Mouse (Mus musculus) myocyte (in vitro differentiated cells): Measurements from ENCODE around the gene Olfr1371. TPM values are rescaled to one million over a fixed set of nuclear protein-coding genes. Genes with fewer than 3 reads are reported as not detected.
"Not testable (repeated sequence)": the region's sequence is repeated elsewhere in the genome, so short reads cannot be mapped to it uniquely, and the experiment has no call there.

Source experiments
- H3K27me3 ChIP-seq: one replicate; pipeline ENCODE4 v1.6.1; 2011; ENCODE audit not compliant: control insufficient read depth, insufficient read depth, insufficient read length
- H3K36me3 ChIP-seq: one replicate; pipeline ENCODE4 v1.6.1; 2011; ENCODE audit not compliant: control insufficient read depth, insufficient read depth
- H3K4me2 ChIP-seq: one replicate; pipeline ENCODE4 v1.6.1; 2011; ENCODE audit warnings: low read depth, control low read depth
- H3K4me3 ChIP-seq: one replicate; pipeline ENCODE4 v1.5.1; 2011; ENCODE audit warnings: mild to moderate bottlenecking, control low read depth, moderate library complexity
- H3K79me2 ChIP-seq: one replicate; pipeline ENCODE4 v1.6.1; 2011; ENCODE audit not compliant: control insufficient read depth, insufficient read depth
- H3ac ChIP-seq: one replicate; pipeline ENCODE4 v1.6.1; 2011; ENCODE audit not compliant: control insufficient read depth, insufficient read length
- CEBPB ChIP-seq: IDR thresholded peaks from 2 replicates; pipeline ENCODE4 v1.6.1; 2011; ENCODE audit warnings: mild to moderate bottlenecking, moderate library complexity; ENCODE audit not compliant: poor library complexity, insufficient read depth, severe bottlenecking
- E2F4 ChIP-seq: IDR thresholded peaks from one replicate; pipeline ENCODE4 v1.6.1; 2011; ENCODE audit warnings: mild to moderate bottlenecking, control low read depth, moderate library complexity; ENCODE audit not compliant: insufficient read depth
- MAX ChIP-seq: IDR thresholded peaks from one replicate; pipeline ENCODE4 v1.6.1; 2011; ENCODE audit warnings: low read depth, mild to moderate bottlenecking, control low read depth
- MYOD1 ChIP-seq, 3 experiments: IDR thresholded peaks; one replicate each; pipeline ENCODE4 v1.6.1; 2011; ENCODE audit warnings: control low read depth in 2 of 3, low read depth in 2 of 3, mild to moderate bottlenecking in 2 of 3, moderate library complexity in 1 of 3; ENCODE audit not compliant: insufficient read length in 2 of 3, control insufficient read depth in 1 of 3
- MYOG ChIP-seq, 3 experiments: IDR thresholded peaks; one replicate each; pipeline ENCODE4 v1.6.1; 2011; ENCODE audit warnings: control low read depth in 2 of 3, low read depth in 2 of 3, mild to moderate bottlenecking in 2 of 3; ENCODE audit not compliant: insufficient read length in 2 of 3, control insufficient read depth in 1 of 3, insufficient read depth in 1 of 3
- POLR2A ChIP-seq: IDR thresholded peaks from one replicate; pipeline ENCODE4 v1.6.1; 2011; ENCODE audit warnings: low read depth, mild to moderate bottlenecking, control low read depth, moderate library complexity; ENCODE audit not compliant: insufficient read length
- POLR2AphosphoS2 ChIP-seq: IDR thresholded peaks from one replicate; pipeline ENCODE4 v1.6.1; 2011; ENCODE audit warnings: low read depth, control low read depth; ENCODE audit not compliant: insufficient read length
- REST ChIP-seq: IDR thresholded peaks from one replicate; pipeline ENCODE4 v1.6.1; 2011; ENCODE audit warnings: mild to moderate bottlenecking, control low read depth, moderate library complexity; ENCODE audit not compliant: insufficient read depth, insufficient read length
- SRF ChIP-seq: IDR thresholded peaks from one replicate; pipeline ENCODE4 v1.6.1; 2011; ENCODE audit warnings: low read depth; ENCODE audit not compliant: control insufficient read depth, insufficient read length
- TCF12 ChIP-seq: IDR thresholded peaks from one replicate; pipeline ENCODE4 v1.6.1; 2011; ENCODE audit warnings: mild to moderate bottlenecking, control low read depth; ENCODE audit not compliant: poor library complexity, insufficient read depth, severe bottlenecking
- TCF3 ChIP-seq: IDR thresholded peaks from one replicate; pipeline ENCODE4 v1.6.1; 2011; ENCODE audit warnings: low read depth, control low read depth; ENCODE audit not compliant: insufficient read length
- USF1 ChIP-seq: IDR thresholded peaks from one replicate; pipeline ENCODE4 v1.6.1; 2011; ENCODE audit warnings: low read depth, mild to moderate bottlenecking, control low read depth, moderate library complexity
- polyA plus RNA-seq: library from polyadenylated mRNA; unstranded; fragments of >200 nt; fragmentation: generic; extraction: Trizol; gene quantifications from one replicate; pipeline ENCODE4 v1.2.1, GENCODE M21; 2012; ENCODE audit warnings: missing spikeins

The Olfr1371 gene
- polyA plus RNA-seq, 1 experiment = not detected

GRCm38 (mm10) chr11:52222891-52223290 is 9.1 kb upstream of the Olfr1371 start:
- no peak overlapping the region for H3ac ChIP-seq
- no peak for TF ChIP-seq POLR2A
- no peak for TF ChIP-seq MAX
- TF ChIP-seq MYOD1 (IDR thresholded peaks at IDR 0.05; ENCODE audit: control insufficient read depth in 1 of 3, insufficient read length in 2 of 3, low read depth in 2 of 3) = no peak
- TF ChIP-seq USF1 = no peak

GRCm38 (mm10) chr11:52221921-52222320 is 8.1 kb upstream of the Olfr1371 start:
- H3K4me2 ChIP-seq, H3K79me2 ChIP-seq, H3K27me3 ChIP-seq, H3ac ChIP-seq, H3K4me3 ChIP-seq, H3K36me3 ChIP-seq: not testable (repeated sequence)

More at GRCm38 (mm10) chr11:52222891-52223290, 9.1 kb upstream of the Olfr1371 start:
- H3K4me3 ChIP-seq = no peak overlapping the region
- no peaks in the 10 kb centered on the region for H3K36me3 ChIP-seq
- H3K79me2 ChIP-seq = no peaks in the 10 kb centered on the region
- no peak overlapping the region for H3K4me2 ChIP-seq
- no peaks in the 10 kb centered on the region for H3K27me3 ChIP-seq

GRCm38 (mm10) chr11:52220282-52220681 is 6.5 kb upstream of the Olfr1371 start:
- H3K36me3 ChIP-seq = no peaks in the 10 kb centered on the region
- no peaks in the 10 kb centered on the region for H3K79me2 ChIP-seq
- H3K4me2 ChIP-seq = no peak overlapping the region
- no peak overlapping the region for H3ac ChIP-seq
- TF ChIP-seq E2F4 (no peak), REST (no peak), MAX (no peak), TCF3 (no peak), USF1 (no peak), CEBPB (no peak)
- H3K27me3 ChIP-seq = no peaks in the 10 kb centered on the region
- no peak overlapping the region for H3K4me3 ChIP-seq

GRCm38 (mm10) chr11:52196496-52197023 is 17.2 kb downstream of the Olfr1371 start:
- H3K4me2 ChIP-seq, H3K27me3 ChIP-seq, H3ac ChIP-seq, H3K36me3 ChIP-seq, H3K79me2 ChIP-seq, H3K4me3 ChIP-seq: not testable (repeated sequence)

GRCm38 (mm10) chr11:52180651-52181050 is 33.1 kb downstream of the Olfr1371 start:
- H3ac ChIP-seq, H3K27me3 ChIP-seq: not testable (repeated sequence)

GRCm38 (mm10) chr11:52179897-52180296 is 33.9 kb downstream of the Olfr1371 start:
- not testable (repeated sequence) for H3K4me2 ChIP-seq, H3K4me3 ChIP-seq, H3K79me2 ChIP-seq, H3K36me3 ChIP-seq, H3ac ChIP-seq, H3K27me3 ChIP-seq

More at GRCm38 (mm10) chr11:52180651-52181050, 33.1 kb downstream of the Olfr1371 start:
- not testable (repeated sequence) for H3K36me3 ChIP-seq, H3K79me2 ChIP-seq, H3K4me2 ChIP-seq, H3K4me3 ChIP-seq

GRCm38 (mm10) chr11:52168461-52168860 is 45.3 kb downstream of the Olfr1371 start:
- no peak for TF ChIP-seq POLR2A
- TF ChIP-seq TCF3 = no peak
- no peak for TF ChIP-seq TCF12
- TF ChIP-seq MYOD1 (IDR thresholded peaks at IDR 0.05; ENCODE audit: control insufficient read depth in 1 of 3, insufficient read length in 2 of 3, low read depth in 2 of 3) = no peak
- TF ChIP-seq MYOG (IDR thresholded peaks at IDR 0.05; ENCODE audit: control insufficient read depth in 1 of 3, insufficient read depth in 1 of 3, insufficient read length in 2 of 3, low read depth in 2 of 3) = no peak
- no peak for TF ChIP-seq CEBPB
- no peak for TF ChIP-seq USF1
- no peak for TF ChIP-seq SRF
- no peak for TF ChIP-seq POLR2AphosphoS2
- TF ChIP-seq E2F4 = no peak
- no peak for TF ChIP-seq REST
- no peak for TF ChIP-seq MAX
- H3ac ChIP-seq = no peak overlapping the region
- H3K27me3 ChIP-seq = peaks cover 32% of the 10 kb centered on the region
- peak overlapping the region; percentile 15 for H3K4me3 ChIP-seq
- no peaks in the 10 kb centered on the region for H3K36me3 ChIP-seq
- H3K79me2 ChIP-seq = no peaks in the 10 kb centered on the region
- peak overlapping the region; percentile 74 for H3K4me2 ChIP-seq

- not testable (repeated sequence) for H3ac ChIP-seq, H3K79me2 ChIP-seq, H3K36me3 ChIP-seq
- Histone ChIP-seq H3K4me3 (peak overlapping the region; percentile 15), H3K4me2 (peak overlapping the region; percentile 74), H3K27me3 (peaks cover 32% of the 10 kb centered on the region)
Measured at GRCm38 (mm10) chr11:52167901-52168302, 45.9 kb downstream of the Olfr1371 start.
